Mouse (Mus musculus): ENCODE measurements around the gene Wwtr1.

GRCm38 (mm10) chr3:57501596-57502220 is 74.0 kb downstream of the Wwtr1 start:
- TF ChIP-seq CTCF (IDR thresholded peaks at IDR 0.05; ENCODE audit: low read depth) = no peak
- no peak for TF ChIP-seq EP300 (IDR thresholded peaks at IDR 0.05; ENCODE audit: low read depth)

Data from heart, postnatal 0 days (tissue).